Mouse (Mus musculus) limb, embryonic 12.5 days (tissue): ENCODE results near the gene Urb1. TPM values are rescaled to one million over a fixed set of nuclear protein-coding genes. Genes with fewer than 3 reads are reported as not detected.

Experiments used
- ATAC-seq: fragments of 200-750 bp; cut with Nextera tagmentation; 2 replicates; pipeline ENCODE4 v1.8.0; 2017; ENCODE audit warnings: low read depth, moderate TSS enrichment; ENCODE audit not compliant: insufficient number of reproducible peaks, insufficient read depth, low FRiP score, low TSS enrichment
- H3K27ac ChIP-seq: fragments of 300-500 bp; sonication (generic); 2 replicates; pipeline ENCODE4 v1.5.1; 2016; ENCODE audit warnings: mild to moderate bottlenecking, moderate library complexity
- H3K27me3 ChIP-seq: fragments of 300-500 bp; sonication (generic); 2 replicates; pipeline ENCODE4 v1.6.1; 2016; ENCODE audit warnings: mild to moderate bottlenecking, moderate library complexity
- H3K36me3 ChIP-seq: fragments of 300-500 bp; sonication (generic); 2 replicates; pipeline ENCODE4 v1.6.1; 2016; ENCODE audit warnings: mild to moderate bottlenecking, moderate library complexity
- H3K4me1 ChIP-seq: fragments of 300-500 bp; sonication (generic); replicated peaks from 2 replicates; pipeline ENCODE4 v1.6.1; 2016
- H3K4me2 ChIP-seq: fragments of 300-500 bp; sonication (generic); 2 replicates; pipeline ENCODE4 v1.6.1; 2016; ENCODE audit warnings: mild to moderate bottlenecking, moderate library complexity
- H3K4me3 ChIP-seq: fragments of 300-500 bp; sonication (generic); replicated peaks from 2 replicates; pipeline ENCODE4 v1.5.1; 2016; ENCODE audit warnings: mild to moderate bottlenecking
- H3K9ac ChIP-seq: fragments of 300-500 bp; sonication (generic); replicated peaks from 2 replicates; pipeline ENCODE4 v1.6.1; 2016; ENCODE audit warnings: mild to moderate bottlenecking, moderate library complexity
- H3K9me3 ChIP-seq: fragments of 300-500 bp; sonication (generic); 2 replicates; pipeline ENCODE4 v1.6.1; 2016; ENCODE audit warnings: mild to moderate bottlenecking, moderate library complexity
- WGBS: fragments of 180-500 bp; shearing (Covaris S2); methylation state at CpG from one replicate; pipeline ENCODE4 v1.1.7; 2016; 5-methylcytosine and 5-hydroxymethylcytosine counted together
- polyA plus RNA-seq: library from polyadenylated mRNA; unstranded; fragments of >200 nt; fragmentation: Nextera tagmentation; extraction: Ambion mirVana; gene quantifications from 2 replicates; pipeline ENCODE4 v1.2.1, GENCODE M21; 2016

The Urb1 gene
- 12.7 and 15.0 TPM in 2 replicates for polyA plus RNA-seq

DNA sequence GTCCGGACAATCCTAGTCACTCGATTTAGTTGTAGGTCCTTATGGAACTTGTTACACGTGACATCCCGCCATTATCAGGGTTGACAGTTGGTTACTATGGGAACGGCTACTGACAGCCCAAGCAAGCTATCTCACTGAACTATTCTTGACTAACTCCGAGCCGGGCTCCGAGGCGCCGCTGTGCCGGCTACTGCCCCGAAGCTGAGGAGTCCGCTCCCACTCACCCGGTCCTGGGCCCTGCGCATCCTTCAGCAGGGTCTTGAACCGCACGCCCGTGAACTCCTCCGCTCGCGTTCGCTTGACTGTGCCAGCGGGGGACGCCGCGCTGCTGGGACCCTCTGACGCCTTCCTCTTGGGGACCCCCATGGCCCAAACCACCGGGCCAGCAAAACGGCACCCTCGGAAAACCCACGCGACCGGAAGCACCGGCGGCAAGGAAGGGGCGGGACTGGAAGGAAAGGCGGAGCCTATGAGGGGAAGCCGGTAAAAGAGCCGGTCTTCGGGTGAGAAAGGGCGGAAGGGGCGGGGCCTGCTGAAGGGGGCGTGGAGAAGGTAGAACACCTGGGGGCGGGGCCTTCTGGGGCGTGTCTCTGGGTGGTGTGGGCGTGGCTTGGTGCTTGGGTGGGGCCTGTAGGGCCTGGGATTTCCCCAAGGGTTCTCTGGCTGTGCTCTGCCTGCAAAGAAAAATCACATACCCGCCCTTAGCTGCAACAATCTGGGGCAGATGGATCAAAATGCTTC, at the start of gene Urb1:
TSS of gene Urb1 (minus strand) at position 439 of the 741 bp plus-strand sequence.
- Histone ChIP-seq H3K27ac (peak within 1 kb of the TSS; percentile 37; the same call in 1 of the 2 replicates), H3K4me3 (peak within 1 kb of the TSS; percentile 82), H3K27me3 (no peaks in the 10 kb centered on the region), H3K4me1 (peaks cover 21% of the 10 kb centered on the region), H3K9ac (peak within 1 kb of the TSS; percentile 47; the same call in 1 of the 2 replicates), H3K9me3 (no peaks in the 10 kb centered on the region), H3K4me2 (peak within 1 kb of the TSS; percentile 82), H3K36me3 (peaks cover 11% of the 10 kb centered on the region; the same call in 1 of the 2 replicates)
- ATAC-seq = peak; percentile 91
- WGBS = under 1% methylated on average over 46 of the region's 47 CpGs

DNA sequence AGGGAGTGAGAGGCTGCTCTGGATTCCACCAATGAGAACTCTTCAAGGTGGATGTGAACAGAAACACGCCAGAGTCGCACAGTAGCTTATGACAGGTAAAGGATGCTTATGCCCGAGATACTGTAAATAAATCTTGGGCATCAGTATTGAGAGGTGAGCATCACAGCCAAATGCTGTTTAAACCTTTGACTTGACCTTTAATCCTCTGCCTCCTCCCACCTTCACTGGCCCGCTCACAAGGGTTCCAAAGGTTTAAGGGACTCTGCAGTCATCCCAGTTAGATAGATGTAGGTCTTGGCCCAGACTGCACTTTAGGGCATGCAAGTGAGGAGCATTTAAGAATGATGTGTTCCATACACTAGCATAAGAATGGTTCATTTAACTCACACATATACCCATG, 48.0 kb upstream of the Urb1 start:
- no peak for ATAC-seq
- Histone ChIP-seq H3K4me3 (no peak overlapping the region), H3K9me3 (no peaks in the 10 kb centered on the region), H3K4me2 (no peak overlapping the region), H3K27ac (no peak overlapping the region), H3K4me1 (peaks cover 13% of the 10 kb centered on the region), H3K27me3 (no peaks in the 10 kb centered on the region), H3K36me3 (no peaks in the 10 kb centered on the region), H3K9ac (no peak overlapping the region)
- WGBS = 78% methylated on average over 4 of the region's 4 CpGs

DNA sequence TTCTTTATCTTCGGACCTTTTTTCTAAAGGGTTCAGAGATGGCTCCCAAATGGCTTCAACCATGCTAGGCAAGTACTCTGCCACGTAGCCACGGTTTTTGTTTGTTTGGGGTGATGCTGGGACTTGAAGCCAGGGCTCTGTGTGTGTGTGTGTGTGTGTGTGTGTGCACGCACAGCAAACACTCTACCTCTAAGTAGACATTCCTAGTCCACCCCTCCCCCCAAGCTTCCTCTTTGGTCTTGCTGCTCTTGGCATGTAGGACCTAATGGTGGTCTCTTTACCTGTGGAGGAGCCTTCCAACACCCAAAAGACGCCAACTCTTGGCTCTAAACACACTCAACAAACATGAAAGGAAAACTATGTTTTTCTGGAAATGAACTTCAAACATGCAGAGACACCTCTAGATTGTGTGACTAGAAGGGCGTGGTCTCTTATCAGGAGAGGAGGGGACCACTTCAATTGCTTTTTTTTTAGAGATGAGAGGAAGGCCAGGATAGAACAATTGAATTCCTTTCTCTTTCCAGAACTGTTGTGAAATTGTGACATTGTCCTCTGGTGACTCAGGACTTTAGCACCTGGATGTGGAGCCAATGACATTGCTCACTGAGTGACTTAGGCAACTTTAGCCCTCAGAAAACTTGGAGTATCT, 46.5 kb upstream of the Urb1 start:
- Histone ChIP-seq H3K36me3 (no peaks in the 10 kb centered on the region), H3K27me3 (no peaks in the 10 kb centered on the region), H3K9me3 (no peaks in the 10 kb centered on the region), H3K4me3 (no peak overlapping the region), H3K4me2 (no peak overlapping the region), H3K4me1 (peaks cover 28% of the 10 kb centered on the region), H3K9ac (no peak overlapping the region), H3K27ac (no peak overlapping the region)
- ATAC-seq = no peak
- WGBS = 85% methylated on average over 6 of the region's 6 CpGs

DNA sequence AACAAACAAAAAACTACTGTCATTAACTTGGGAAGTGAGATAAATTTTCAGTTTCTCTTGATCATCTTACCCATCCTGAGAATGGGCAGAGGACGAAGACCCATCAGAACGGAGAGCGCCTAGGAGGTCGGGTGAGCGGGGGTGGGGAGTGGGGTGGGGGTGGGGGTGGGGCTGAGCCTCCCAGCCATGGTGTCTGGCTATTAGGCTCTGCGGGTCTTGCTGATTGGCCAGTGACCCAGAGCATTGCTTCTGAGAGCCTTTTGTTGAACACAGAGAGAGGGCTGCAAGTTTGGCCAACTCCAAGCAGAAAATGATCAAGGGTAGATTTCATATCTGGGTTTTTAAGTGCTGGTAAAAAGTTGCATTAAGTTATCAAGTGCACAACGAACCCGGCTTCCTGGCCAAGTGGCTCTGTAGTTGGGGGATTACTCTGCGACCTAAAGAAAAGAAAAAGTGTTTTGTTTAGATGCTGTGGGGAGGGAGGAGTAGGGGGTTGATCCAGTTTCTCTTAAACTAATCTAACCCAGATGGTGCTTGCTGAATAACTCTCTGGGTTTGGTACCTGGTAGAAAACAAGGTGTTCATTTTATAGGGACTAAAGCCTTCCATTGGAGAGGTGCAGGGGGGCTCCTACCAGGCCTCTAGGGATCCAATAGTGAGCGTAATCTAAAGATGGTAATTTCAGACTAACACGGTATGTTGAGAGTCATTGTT, 41.6 kb upstream of the Urb1 start:
- no peak overlapping the region for H3K4me3 ChIP-seq
- ATAC-seq = peak; percentile 65; the same call in 1 of the 2 replicates
- WGBS = 37% methylated on average over 11 of the region's 11 CpGs
- H3K27ac ChIP-seq = peak overlapping the region; percentile 82
- H3K4me1 ChIP-seq = peaks cover 57% of the 10 kb centered on the region
- 0 out of 2 replicates have a peak overlapping the region, but pooled peaks have one; percentile 5 for H3K4me2 ChIP-seq
- H3K36me3 ChIP-seq = no peaks in the 10 kb centered on the region
- H3K27me3 ChIP-seq = no peaks in the 10 kb centered on the region
- H3K9ac ChIP-seq = no peak overlapping the region
- H3K9me3 ChIP-seq = no peaks in the 10 kb centered on the region

DNA sequence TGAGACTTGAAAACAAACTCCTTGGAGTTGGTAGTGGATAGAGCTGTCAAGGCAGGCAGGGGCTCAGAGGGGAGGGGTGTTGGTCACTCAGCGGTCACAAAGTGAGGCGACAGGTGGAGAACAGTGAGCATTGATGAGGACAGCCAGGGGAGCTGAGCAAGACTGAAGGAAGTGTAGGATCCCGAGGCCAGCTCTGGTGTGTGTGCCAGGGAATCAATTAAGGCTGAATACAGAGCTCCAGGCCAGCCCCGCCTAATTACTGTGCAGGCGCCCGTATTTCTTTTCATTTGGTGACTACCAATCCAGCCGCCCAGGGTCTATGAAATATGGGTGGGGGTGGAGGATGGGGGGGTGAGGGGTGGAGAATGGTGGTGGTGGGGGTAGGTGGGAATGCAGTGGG, 40.7 kb upstream of the Urb1 start:
- WGBS = 45% methylated on average over 7 of the region's 7 CpGs
- Histone ChIP-seq H3K27me3 (no peaks in the 10 kb centered on the region), H3K4me3 (no peak overlapping the region), H3K4me2 (no peak overlapping the region), H3K4me1 (peaks cover 59% of the 10 kb centered on the region), H3K9me3 (no peaks in the 10 kb centered on the region), H3K36me3 (no peaks in the 10 kb centered on the region), H3K9ac (no peak overlapping the region), H3K27ac (peak overlapping the region; percentile 82; the same call in 1 of the 2 replicates)
- no peak for ATAC-seq

DNA sequence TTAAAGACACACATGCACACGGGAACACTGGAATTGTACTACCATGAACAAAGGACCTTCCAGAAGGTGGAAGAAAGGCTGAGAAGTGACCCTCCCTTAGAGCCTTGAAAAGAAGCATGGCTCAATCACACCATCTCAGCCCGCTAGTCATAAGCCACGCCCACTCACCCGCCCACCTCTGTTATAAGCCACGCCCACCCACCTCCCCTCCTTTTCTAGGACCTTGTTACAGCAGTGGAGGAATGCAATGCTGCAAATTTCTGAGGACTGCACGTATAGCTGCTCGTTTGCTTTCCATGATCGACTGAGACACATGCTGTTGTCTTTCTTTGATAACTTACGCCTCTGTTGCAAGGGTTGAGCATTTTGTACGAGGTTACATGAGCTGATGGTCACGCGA, 39.0 kb upstream of the Urb1 start:
- no peak for ATAC-seq
- Histone ChIP-seq H3K9ac (no peak overlapping the region), H3K27me3 (no peaks in the 10 kb centered on the region), H3K4me1 (peaks cover 54% of the 10 kb centered on the region), H3K36me3 (no peaks in the 10 kb centered on the region), H3K4me3 (no peak overlapping the region), H3K9me3 (no peaks in the 10 kb centered on the region), H3K27ac (no peak overlapping the region), H3K4me2 (no peak overlapping the region)
- WGBS = 47% methylated on average over 12 of the region's 12 CpGs

DNA sequence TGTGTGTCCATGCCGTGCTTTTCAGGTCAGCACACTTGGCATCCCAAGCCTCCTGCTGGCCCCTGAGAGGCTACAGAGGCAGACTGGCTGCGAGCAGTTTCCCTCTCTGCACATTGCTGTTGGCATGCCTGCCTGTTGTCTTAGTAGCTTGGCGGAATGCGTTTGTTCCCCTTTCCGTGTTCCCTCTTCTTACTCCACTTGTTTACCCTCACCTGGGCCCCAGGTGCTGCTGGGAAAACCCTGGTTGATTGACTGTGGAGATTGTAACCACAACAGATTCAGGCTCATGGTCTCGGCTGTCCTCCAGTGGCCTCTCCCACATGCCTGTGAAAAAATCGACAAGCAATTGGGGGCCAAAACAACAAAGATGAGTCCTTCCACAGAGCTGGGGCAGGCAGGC, 38.5 kb upstream of the Urb1 start:
- 80% methylated on average over 7 of the region's 7 CpGs for WGBS
- H3K9ac ChIP-seq = no peak overlapping the region
- no peaks in the 10 kb centered on the region for H3K9me3 ChIP-seq
- no peak overlapping the region for H3K27ac ChIP-seq
- ATAC-seq = no peak
- no peaks in the 10 kb centered on the region for H3K36me3 ChIP-seq
- no peak overlapping the region for H3K4me2 ChIP-seq
- no peak overlapping the region for H3K4me3 ChIP-seq
- H3K4me1 ChIP-seq = peaks cover 54% of the 10 kb centered on the region
- no peaks in the 10 kb centered on the region for H3K27me3 ChIP-seq

DNA sequence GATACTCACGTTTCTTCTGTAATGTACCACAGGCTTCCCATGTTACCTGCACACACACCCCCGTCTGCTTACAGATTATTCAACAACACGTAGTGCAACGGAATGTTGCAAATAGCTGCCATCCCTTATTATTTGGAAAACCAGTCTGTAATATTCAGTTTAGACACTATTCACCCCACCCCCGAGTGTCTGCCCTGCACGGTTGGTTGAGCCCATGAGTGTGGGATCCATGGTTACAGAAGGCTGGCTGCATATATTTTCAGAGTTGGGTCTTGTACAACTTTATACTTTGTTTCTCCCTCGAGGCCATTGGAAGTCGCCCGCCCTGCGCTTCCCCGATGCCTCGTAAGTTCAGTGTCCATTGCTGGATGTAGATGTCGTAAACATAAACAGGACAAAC, 35.4 kb upstream of the Urb1 start:
- no peak overlapping the region for H3K27ac ChIP-seq
- no peaks in the 10 kb centered on the region for H3K9me3 ChIP-seq
- H3K4me2 ChIP-seq = no peak overlapping the region
- H3K4me3 ChIP-seq = no peak overlapping the region
- no peak overlapping the region for H3K9ac ChIP-seq
- H3K36me3 ChIP-seq = no peaks in the 10 kb centered on the region
- H3K4me1 ChIP-seq = peaks cover 27% of the 10 kb centered on the region
- H3K27me3 ChIP-seq = no peaks in the 10 kb centered on the region
- WGBS = 77% methylated on average over 13 of the region's 13 CpGs
- ATAC-seq = no peak

DNA sequence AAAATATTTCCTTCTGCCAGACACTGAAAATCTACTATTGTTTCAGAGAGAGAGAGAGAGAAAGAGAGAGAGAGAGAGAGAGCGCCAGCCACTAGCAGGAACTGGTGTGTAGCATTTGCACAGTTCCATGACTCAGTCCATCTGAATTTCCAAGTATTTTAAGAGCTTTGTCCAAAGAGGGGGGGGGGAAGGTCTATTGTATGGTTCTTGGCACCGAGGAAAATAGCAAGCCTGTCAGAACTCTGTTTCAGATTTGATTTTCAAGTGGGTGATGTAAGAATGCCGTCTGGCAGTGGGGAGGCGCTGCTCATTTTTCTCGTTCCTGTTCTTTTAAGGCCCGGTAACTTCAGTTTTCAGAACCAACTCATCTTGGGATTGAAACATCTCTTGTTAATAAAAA, 34.8 kb upstream of the Urb1 start:
- no peak overlapping the region for H3K4me2 ChIP-seq
- H3K9me3 ChIP-seq = no peaks in the 10 kb centered on the region
- H3K4me3 ChIP-seq = no peak overlapping the region
- no peaks in the 10 kb centered on the region for H3K27me3 ChIP-seq
- no peak for ATAC-seq
- no peak overlapping the region for H3K9ac ChIP-seq
- H3K27ac ChIP-seq = no peak overlapping the region
- peaks cover 22% of the 10 kb centered on the region for H3K4me1 ChIP-seq
- 86% methylated on average over 6 of the region's 6 CpGs for WGBS
- no peaks in the 10 kb centered on the region for H3K36me3 ChIP-seq

DNA sequence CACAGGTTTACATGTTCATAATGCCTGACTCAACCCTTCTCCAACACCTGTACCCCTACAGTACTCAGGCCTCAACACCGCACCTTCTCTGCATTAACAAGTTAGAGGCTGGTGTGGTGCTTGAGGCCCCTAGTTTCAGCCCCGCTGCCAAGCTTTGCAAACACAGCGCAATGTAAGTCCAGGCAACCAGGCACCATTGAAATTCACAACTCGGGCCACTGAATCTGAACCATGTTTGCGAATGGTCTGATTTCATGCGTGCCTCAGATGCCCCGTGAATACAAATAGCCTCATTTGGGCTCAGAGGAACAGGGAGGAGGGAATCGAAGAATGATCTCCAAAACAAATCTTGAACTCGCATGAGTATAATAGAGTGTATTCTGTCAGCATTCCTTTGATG, 32.0 kb upstream of the Urb1 start:
- Histone ChIP-seq H3K9ac (no peak overlapping the region), H3K4me3 (no peak overlapping the region)
- 79% methylated on average over 9 of the region's 9 CpGs for WGBS

DNA sequence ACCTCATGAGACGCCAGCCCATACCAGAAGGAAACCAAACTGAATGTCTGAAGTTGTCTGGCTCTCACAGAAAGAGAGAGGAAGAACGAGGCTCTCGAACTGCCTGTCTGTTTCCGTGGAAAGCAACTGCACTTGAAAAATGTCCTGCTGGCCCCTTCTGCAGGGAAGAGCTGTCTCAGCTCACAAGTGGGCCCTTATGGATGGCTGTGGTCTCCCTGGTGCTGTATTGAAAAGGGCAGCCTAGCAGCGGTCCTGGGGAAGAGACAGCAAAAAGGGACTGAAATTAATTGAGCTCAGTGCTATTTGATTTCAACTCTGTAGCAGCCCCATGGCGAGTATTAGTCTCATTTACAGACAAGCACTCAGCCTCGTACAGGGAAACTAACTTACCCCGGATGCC, 27.2 kb upstream of the Urb1 start:
- no peak overlapping the region for H3K4me3 ChIP-seq
- no peak overlapping the region for H3K4me2 ChIP-seq
- no peak overlapping the region for H3K9ac ChIP-seq
- H3K4me1 ChIP-seq = peaks cover 14% of the 10 kb centered on the region
- H3K27ac ChIP-seq = no peak overlapping the region
- H3K27me3 ChIP-seq = peaks cover 20% of the 10 kb centered on the region
- WGBS = 79% methylated on average over 8 of the region's 8 CpGs
- ATAC-seq = no peak
- no peaks in the 10 kb centered on the region for H3K9me3 ChIP-seq
- no peaks in the 10 kb centered on the region for H3K36me3 ChIP-seq

More for the DNA sequence above, 32.0 kb upstream of the Urb1 start:
- no peaks in the 10 kb centered on the region for H3K36me3 ChIP-seq
- H3K27me3 ChIP-seq = peaks cover 4% of the 10 kb centered on the region; the same call in 1 of the 2 replicates
- no peak overlapping the region for H3K4me2 ChIP-seq
- H3K27ac ChIP-seq = no peak overlapping the region
- no peak for ATAC-seq
- no peaks in the 10 kb centered on the region for H3K9me3 ChIP-seq
- H3K4me1 ChIP-seq = peaks cover 9% of the 10 kb centered on the region; the same call in 1 of the 2 replicates
